Mouse (Mus musculus) bone marrow macrophage, adult 2 months (primary cell): ENCODE results near the gene Kif20b.

Experiments used
- CTCF ChIP-seq: IDR thresholded peaks from 2 replicates; pipeline ENCODE4 v1.5.1; 2012; ENCODE audit warnings: low read depth, mild to moderate bottlenecking, low read length, moderate library complexity
- POLR2A ChIP-seq: IDR thresholded peaks from 2 replicates; pipeline ENCODE4 v1.6.1; 2012; ENCODE audit warnings: mild to moderate bottlenecking, low read depth, low read length, borderline replicate concordance

DNA sequence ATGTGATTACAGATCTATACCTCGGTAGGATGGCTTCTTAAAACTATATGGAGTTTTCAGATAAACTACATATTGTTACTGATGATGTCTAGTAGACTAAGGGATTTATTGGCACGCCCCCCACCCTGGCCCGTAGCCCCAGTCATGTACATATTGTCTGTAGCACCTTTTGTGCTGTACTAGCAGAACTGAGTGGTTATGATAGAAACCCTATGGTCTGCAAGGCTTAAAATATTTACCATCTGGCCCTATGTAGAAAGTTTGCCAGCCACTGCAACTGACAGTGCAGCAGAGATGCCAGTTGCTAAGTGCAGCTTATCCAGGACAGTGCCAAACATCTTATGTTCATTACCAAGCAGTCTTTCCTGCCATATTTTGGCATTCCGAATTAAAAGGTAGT lies 68.3 kb downstream of the Kif20b start:
- TF ChIP-seq POLR2A (no peak), CTCF (no peak)
